Mouse (Mus musculus): ENCODE data around the gene Ccdc83.

The Ccdc83 gene

GRCm38 (mm10) chr7:90265289-90265970 is at the start of gene Ccdc83:
TSS of gene Ccdc83 (minus strand) at chr7:90265777.
- peak; percentile 85 for DNase-seq

- no peak for DNase-seq
These were observed 47.8 kb upstream of the Ccdc83 start for GRCm38 (mm10) chr7:90313421-90313820.

- DNase-seq = peak; percentile 20
These were observed 46.7 kb upstream of the Ccdc83 start for GRCm38 (mm10) chr7:90312151-90312883.

GRCm38 (mm10) chr7:90308003-90308402 is 42.4 kb upstream of the Ccdc83 start:
- DNase-seq = no peak

- DNase-seq = peak; percentile 52
These were observed 41.4 kb upstream of the Ccdc83 start for GRCm38 (mm10) chr7:90306968-90307367.

- no peak for DNase-seq
These were observed 40.5 kb upstream of the Ccdc83 start for GRCm38 (mm10) chr7:90306079-90306478.

- peak; percentile 34 for DNase-seq
These were observed 37.3 kb upstream of the Ccdc83 start for GRCm38 (mm10) chr7:90302647-90303552.

- peak; percentile 82 for DNase-seq
These were observed 36.5 kb upstream of the Ccdc83 start, which contains the start of gene Sytl2 for GRCm38 (mm10) chr7:90301942-90302646. TSS of gene Sytl2 (plus strand) at chr7:90302252.

- DNase-seq = no peak
These were observed 26.3 kb upstream of the Ccdc83 start for GRCm38 (mm10) chr7:90291885-90292284.

GRCm38 (mm10) chr7:90284793-90285192 is 19.2 kb upstream of the Ccdc83 start:
- DNase-seq = no peak

- no peak for DNase-seq
These were observed 17.2 kb upstream of the Ccdc83 start for GRCm38 (mm10) chr7:90282786-90283185.

GRCm38 (mm10) chr7:90281759-90282546 is 16.4 kb upstream of the Ccdc83 start:
- no peak for DNase-seq

GRCm38 (mm10) chr7:90280878-90281277 is 15.3 kb upstream of the Ccdc83 start:
- DNase-seq = no peak

- peak; percentile 64 for DNase-seq
These were observed 14.8 kb upstream of the Ccdc83 start for GRCm38 (mm10) chr7:90280274-90280875.

- DNase-seq = no peak
These were observed 13.6 kb upstream of the Ccdc83 start for GRCm38 (mm10) chr7:90279136-90279535.

GRCm38 (mm10) chr7:90277769-90278168 is 12.2 kb upstream of the Ccdc83 start:
- DNase-seq = no peak

GRCm38 (mm10) chr7:90277246-90277645 is 11.7 kb upstream of the Ccdc83 start:
- no peak for DNase-seq

GRCm38 (mm10) chr7:90274561-90275100 is 9.1 kb upstream of the Ccdc83 start:
- DNase-seq = no peak

- DNase-seq = no peak
These were observed 4.6 kb upstream of the Ccdc83 start for GRCm38 (mm10) chr7:90270141-90270540.

GRCm38 (mm10) chr7:90261902-90262599 is 3.5 kb downstream of the Ccdc83 start:
- DNase-seq = no peak

All from kidney, postnatal 10 days (tissue).